Mouse (Mus musculus): ENCODE results near the gene Zan.
A peak's percentile ranks its signal among the peaks of the same experiment; 100 is the strongest.

Gene Zan

GRCm38 (mm10) chr5:137419105-137419504 lies 57.8 kb downstream of the Zan start:
- DNase-seq (ENCODE audit: low read depth, low spot score) = no peak

DNA sequence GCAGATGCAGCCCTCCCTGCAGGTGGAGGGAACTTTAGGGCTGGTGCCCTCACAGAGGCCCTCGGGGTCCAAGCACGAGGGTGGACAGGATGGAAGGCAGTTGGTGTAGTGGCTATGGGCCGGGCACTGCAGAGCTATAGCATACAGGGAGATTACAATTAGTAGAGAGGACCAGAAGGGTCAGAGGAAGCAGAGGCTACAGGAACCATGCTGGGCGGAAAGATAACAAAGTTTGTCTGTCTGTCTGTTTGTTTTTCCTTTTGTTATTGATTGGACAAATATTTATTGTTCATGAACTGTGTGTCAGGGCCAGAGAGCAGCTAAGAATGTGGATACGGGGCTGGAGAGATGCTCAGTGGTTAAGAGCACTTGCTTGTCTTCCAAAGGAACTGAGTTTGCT lies 62.6 kb downstream of the Zan start:
- DNase-seq (ENCODE audit: low read depth, low spot score) = no peak

DNA sequence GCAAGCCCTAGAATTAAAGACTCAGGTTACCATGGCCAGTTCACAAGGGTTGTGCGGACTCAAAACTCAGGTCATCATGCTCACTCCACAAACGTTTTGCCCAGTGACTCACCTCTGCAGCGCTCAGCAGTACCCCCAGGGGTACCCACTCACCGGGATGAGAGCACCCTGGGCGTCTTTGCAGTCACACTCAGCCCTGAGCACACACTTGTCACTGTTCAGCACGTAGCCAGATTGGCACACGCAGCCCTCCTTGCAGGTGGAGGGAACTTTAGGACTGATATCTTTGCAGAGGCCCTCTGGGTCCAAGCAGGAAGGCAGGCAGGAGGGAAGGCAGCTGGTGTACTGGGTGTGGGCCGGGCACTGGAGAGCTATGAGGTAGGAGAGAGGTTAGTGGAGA lies 65.6 kb downstream of the Zan start:
- no peak for DNase-seq (ENCODE audit: low read depth, low spot score)

- DNase-seq (ENCODE audit: low read depth, low spot score) = no peak
These were observed 66.3 kb downstream of the Zan start for GRCm38 (mm10) chr5:137410549-137410948.

DNA sequence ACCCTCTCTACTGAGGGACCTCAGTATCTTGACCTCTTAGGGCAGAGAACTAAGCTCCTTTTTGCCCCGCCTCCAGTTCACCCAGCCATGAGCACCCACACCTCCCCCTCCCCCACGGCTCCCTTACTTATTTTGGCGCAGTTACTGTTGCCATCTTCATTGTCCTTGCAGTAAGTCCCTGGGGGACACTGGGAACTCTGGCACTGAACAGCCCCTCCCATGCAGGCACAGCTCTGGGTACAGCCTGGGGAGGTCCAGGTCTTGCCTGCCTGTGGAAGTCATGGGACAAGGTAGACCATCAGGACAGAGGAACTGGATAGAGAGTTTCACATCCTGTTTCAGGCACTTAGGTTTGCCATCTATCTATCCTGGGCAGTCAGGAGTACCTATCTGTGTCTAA lies 66.8 kb downstream of the Zan start:
- DNase-seq (ENCODE audit: low read depth, low spot score) = no peak

GRCm38 (mm10) chr5:137409451-137409850 lies 67.4 kb downstream of the Zan start:
- DNase-seq (ENCODE audit: low read depth, low spot score) = no peak

DNA sequence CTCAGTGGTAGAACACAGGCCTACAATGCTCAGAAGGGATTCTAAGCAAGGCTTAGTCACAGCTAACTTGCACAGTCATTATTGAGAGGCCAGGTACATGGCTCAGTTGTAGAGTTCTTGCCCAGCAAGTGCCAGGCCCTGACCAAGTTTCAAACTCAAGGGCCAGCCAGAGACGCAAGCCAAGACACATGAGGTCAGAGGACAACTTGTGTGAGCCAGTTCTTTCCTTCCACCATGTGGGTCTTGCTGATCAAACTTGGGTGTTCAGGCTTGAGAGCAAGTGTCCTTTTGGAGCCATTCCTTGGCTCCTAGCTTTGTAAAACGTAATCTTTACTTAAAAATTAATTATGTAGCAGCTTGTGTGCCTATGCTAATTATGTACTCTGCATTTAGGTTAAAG lies 72.8 kb downstream of the Zan start:
- DNase-seq (ENCODE audit: low read depth, low spot score) = no peak

- DNase-seq (ENCODE audit: low read depth, low spot score) = no peak
These were observed 82.4 kb downstream of the Zan start for GRCm38 (mm10) chr5:137394456-137394855.

GRCm38 (mm10) chr5:137391641-137392040 lies 85.2 kb downstream of the Zan start:
- no peak for DNase-seq (ENCODE audit: low read depth, low spot score)

- no peak for DNase-seq (ENCODE audit: low read depth, low spot score)
These were observed 90.2 kb downstream of the Zan start for GRCm38 (mm10) chr5:137386712-137387111.

GRCm38 (mm10) chr5:137383441-137383840 lies 93.4 kb downstream of the Zan start:
- DNase-seq (ENCODE audit: low read depth, low spot score) = no peak

- no peak for DNase-seq (ENCODE audit: low read depth, low spot score)
These were observed 95.7 kb downstream of the Zan start for GRCm38 (mm10) chr5:137381152-137381551.

GRCm38 (mm10) chr5:137377603-137378002 lies 99.3 kb downstream of the Zan start:
- DNase-seq (ENCODE audit: low read depth, low spot score) = no peak

GRCm38 (mm10) chr5:137377176-137377575 lies 99.7 kb downstream of the Zan start:
- no peak for DNase-seq (ENCODE audit: low read depth, low spot score)

GRCm38 (mm10) chr5:137376722-137377121 lies 100.1 kb downstream of the Zan start:
- DNase-seq (ENCODE audit: low read depth, low spot score) = no peak

DNA sequence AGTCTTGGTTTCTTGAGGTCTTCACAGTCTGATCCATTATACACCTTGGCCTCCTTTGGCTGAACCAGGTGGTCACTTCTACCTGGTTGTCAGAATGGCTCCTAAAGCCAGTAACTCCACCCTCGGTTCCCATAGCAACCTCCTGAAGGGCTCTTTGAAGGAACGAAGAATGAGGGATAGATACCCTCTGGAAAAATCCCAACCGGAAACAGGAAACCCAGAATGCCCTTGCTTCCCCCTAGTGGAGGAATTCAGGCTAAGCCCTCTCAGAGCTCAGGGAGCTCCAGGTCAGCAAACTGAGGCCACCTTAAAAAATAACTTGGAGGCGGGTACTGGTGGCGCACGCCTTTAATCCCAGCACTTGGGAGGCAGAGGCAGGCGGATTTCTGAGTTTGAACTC lies 100.7 kb downstream of the Zan start:
- DNase-seq (ENCODE audit: low read depth, low spot score) = peak; percentile 1

GRCm38 (mm10) chr5:137375627-137376026 lies 101.2 kb downstream of the Zan start:
- DNase-seq (ENCODE audit: low read depth, low spot score) = no peak

- DNase-seq (ENCODE audit: low read depth, low spot score) = no peak
These were observed 102.3 kb downstream of the Zan start for GRCm38 (mm10) chr5:137374521-137375080.

DNA sequence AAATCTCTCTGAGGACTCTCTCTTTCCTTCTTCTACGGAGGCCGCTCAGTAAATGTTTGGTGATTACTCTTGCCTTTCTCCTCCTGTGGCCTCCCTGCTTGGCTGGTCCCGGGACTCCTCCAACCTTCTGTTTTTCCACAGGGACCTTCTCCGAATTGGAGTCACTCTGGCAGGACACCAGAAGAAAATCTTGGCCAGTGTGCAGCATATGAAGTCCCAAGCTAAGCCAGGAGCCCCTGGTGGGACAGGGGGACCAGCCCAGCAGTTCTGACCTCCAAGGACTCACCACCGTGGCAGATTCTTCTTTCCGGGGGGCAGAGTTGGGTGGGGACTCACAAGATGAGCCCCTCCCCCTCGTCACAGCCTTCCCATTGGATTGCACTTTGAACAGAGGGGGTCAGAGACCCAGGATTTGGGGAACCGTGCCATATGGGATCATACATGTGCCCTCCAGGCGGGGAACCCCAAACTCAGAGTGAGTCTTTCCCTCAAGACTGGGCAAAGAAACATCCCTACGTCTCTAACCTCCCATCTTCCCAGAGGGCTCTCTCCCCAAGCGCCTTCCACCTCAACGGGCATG lies 103.4 kb downstream of the Zan start:
- no peak for DNase-seq (ENCODE audit: low read depth, low spot score)

DNA sequence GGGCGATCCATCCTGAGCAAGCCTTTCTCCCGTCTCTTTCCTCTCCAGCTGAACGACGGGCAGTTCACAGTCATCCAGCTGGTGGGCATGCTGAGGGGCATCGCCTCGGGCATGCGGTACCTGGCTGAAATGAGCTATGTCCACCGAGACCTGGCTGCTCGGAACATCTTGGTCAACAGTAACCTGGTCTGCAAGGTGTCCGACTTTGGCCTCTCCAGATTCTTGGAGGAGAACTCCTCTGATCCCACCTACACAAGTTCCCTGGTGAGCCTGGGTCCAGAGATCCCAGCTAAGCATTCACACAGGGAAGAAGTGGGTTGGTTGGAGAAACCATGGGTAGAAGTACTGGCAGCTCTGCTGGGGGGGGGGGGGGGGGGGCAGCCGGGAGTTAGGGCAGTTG lies 107.2 kb downstream of the Zan start:
- no peak for DNase-seq (ENCODE audit: low read depth, low spot score)

GRCm38 (mm10) chr5:137358382-137358781 lies 118.5 kb downstream of the Zan start:
- no peak for DNase-seq (ENCODE audit: low read depth, low spot score)

- no peak for DNase-seq (ENCODE audit: low read depth, low spot score)
These were observed 122.8 kb downstream of the Zan start for GRCm38 (mm10) chr5:137354091-137354490.

- DNase-seq (ENCODE audit: low read depth, low spot score) = no peak
These were observed 124.6 kb downstream of the Zan start for GRCm38 (mm10) chr5:137352011-137352975.

Measured in telencephalon, adult 2 months (tissue).